Mouse (Mus musculus) myocyte (in vitro differentiated cells): ENCODE data around the gene Dnah5.

ENCODE experiments used
- CEBPB ChIP-seq: IDR thresholded peaks from 2 replicates; pipeline ENCODE4 v1.6.1; 2011; ENCODE audit warnings: mild to moderate bottlenecking, moderate library complexity; ENCODE audit not compliant: poor library complexity, insufficient read depth, severe bottlenecking
- POLR2A ChIP-seq: IDR thresholded peaks from one replicate; pipeline ENCODE4 v1.6.1; 2011; ENCODE audit warnings: low read depth, mild to moderate bottlenecking, control low read depth, moderate library complexity; ENCODE audit not compliant: insufficient read length
- TCF12 ChIP-seq: IDR thresholded peaks from one replicate; pipeline ENCODE4 v1.6.1; 2011; ENCODE audit warnings: mild to moderate bottlenecking, control low read depth; ENCODE audit not compliant: poor library complexity, insufficient read depth, severe bottlenecking

DNA sequence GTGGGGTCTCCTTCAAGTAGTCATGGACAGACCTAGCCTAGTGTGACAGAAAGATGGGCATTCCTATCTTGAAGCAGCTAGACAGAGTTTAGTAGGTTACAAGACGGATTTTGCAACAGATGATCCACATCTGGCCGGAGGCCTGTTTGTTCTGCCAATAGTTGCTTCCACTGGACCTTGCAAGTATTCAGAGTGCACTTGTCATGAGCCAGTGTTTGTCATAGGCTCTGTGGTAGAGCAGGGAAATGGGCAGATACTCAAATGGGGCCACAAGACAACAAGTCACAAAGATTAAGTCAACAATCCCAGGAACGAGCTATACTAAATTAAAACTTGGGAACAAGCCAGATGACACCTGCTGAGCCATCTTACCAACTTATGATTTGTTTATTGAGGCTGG, 1.1 kb downstream of the Dnah5 start:
- no peak for TF ChIP-seq POLR2A
- no peak for TF ChIP-seq TCF12
- TF ChIP-seq CEBPB = no peak
